ENCODE assay signal across 24 mouse cellular contexts in the genomic region with DNA sequence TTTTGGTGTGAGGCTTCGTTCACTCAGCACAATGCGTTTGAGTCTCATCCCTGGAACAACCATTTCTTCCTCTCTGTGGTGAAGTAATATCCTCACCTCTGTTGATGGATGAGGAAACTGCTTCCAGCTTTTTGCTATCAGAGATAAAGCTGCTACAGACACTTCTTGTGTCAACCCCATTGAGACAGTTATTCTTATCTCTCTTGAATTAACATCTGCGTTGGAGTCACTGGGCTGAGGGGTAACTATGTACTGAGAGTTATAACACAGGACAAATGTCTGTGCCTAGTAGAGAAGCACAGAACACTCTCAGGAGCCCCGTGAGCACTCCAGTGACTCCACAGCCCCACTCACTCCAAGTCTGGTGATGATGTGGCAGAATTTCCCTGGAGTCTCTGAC.
"Had no signal": no experiment of that assay in that cellular context is flagged by ENCODE, and none has a peak within 500 bp of the region (broad histone marks: within the 10 kb centered on the region; RNA-seq: fewer than 3 reads in every experiment).

No protein-coding gene starts in this region.

- H3K4me2 ChIP-seq: heart, embryonic 12.5 days; hindbrain, embryonic 13.5 days; hindbrain, embryonic 15.5 days; kidney, embryonic 15.5 days; limb, embryonic 13.5 days; limb, embryonic 15.5 days had no signal

- H3K9me3 ChIP-seq: heart, embryonic 10.5 days; heart, embryonic 12.5 days; hindbrain, embryonic 15.5 days; kidney, embryonic 15.5 days; limb, embryonic 13.5 days; limb, embryonic 15.5 days had no signal

- H3K27ac ChIP-seq: gastrocnemius, adult 2 months; heart, embryonic 10.5 days; hindbrain, embryonic 13.5 days; hindbrain, embryonic 15.5 days; hindbrain, postnatal 0 days; kidney, embryonic 15.5 days; kidney, postnatal 0 days; limb, embryonic 13.5 days; limb, embryonic 15.5 days had no signal

- H3K9ac ChIP-seq: heart, embryonic 12.5 days; hindbrain, embryonic 13.5 days; hindbrain, embryonic 15.5 days; kidney, embryonic 15.5 days; limb, embryonic 13.5 days; limb, embryonic 15.5 days had no signal

- DNase-seq: gastrocnemius, adult 2 months; gastrocnemius, postnatal 10 days; gastrocnemius, postnatal 25 days; heart, adult 18-20 months; heart, postnatal 10 days; heart, postnatal 36 days; kidney, adult 11 months; kidney, adult 2 months; kidney, adult 9 months; kidney, postnatal 14 days; kidney, postnatal 36 days; layer of hippocampus, adult 9-11 months; layer of hippocampus, postnatal 36 days; left cerebral cortex, postnatal 4 days had no signal

- ATAC-seq: hindbrain, postnatal 0 days; intestine, embryonic 16.5 days had no signal

- H3K27me3 ChIP-seq: hindbrain, embryonic 13.5 days; hindbrain, embryonic 15.5 days; kidney, embryonic 15.5 days; limb, embryonic 13.5 days; limb, embryonic 15.5 days had no signal

- H3K4me3 ChIP-seq: gastrocnemius, adult 2 months; heart, embryonic 10.5 days; heart, embryonic 12.5 days; hindbrain, embryonic 13.5 days; hindbrain, embryonic 15.5 days; kidney, embryonic 15.5 days; limb, embryonic 13.5 days; limb, embryonic 15.5 days had no signal

- H3K36me3 ChIP-seq: heart, embryonic 10.5 days; heart, embryonic 12.5 days; hindbrain, embryonic 13.5 days; hindbrain, embryonic 15.5 days; kidney, embryonic 15.5 days; limb, embryonic 13.5 days; limb, embryonic 15.5 days had no signal

- H3K4me1 ChIP-seq: heart, embryonic 10.5 days; heart, embryonic 12.5 days; hindbrain, embryonic 13.5 days; hindbrain, embryonic 15.5 days; kidney, embryonic 15.5 days; limb, embryonic 13.5 days; limb, embryonic 15.5 days had no signal
